In genomic region chr17:29261603-29262258, GRCm38 (mm10) we compare ENCODE assay signal across 9 mouse cellular contexts. TPM values are rescaled to one million over a fixed set of nuclear protein-coding genes. Genes with fewer than 3 reads are reported as not detected.
DNase-seq lines count a peak whose midpoint lies in the region; ATAC-seq and TF ChIP-seq lines count a peak whose summit lies in the region.
"Had no signal": no experiment of that assay in that cellular context is flagged by ENCODE, and none has a peak within 500 bp of the region (broad histone marks: within the 10 kb centered on the region; RNA-seq: fewer than 3 reads in every experiment).

No protein-coding gene starts in this region.

- H3K4me2 ChIP-seq in hindbrain, embryonic 12.5 days (replicated peaks) = peak overlapping the region; percentile 66; the same call in 1 of the 2 replicates
- H3K4me2 ChIP-seq in hindbrain, embryonic 16.5 days (ENCODE audit: low read length) = no peak overlapping the region
- peak overlapping the region; percentile 74 for H3K4me2 ChIP-seq in intestine, embryonic 15.5 days (replicated peaks)

- H3ac ChIP-seq in C2C12 (ENCODE audit: control insufficient read depth, insufficient read length, low read depth) = peak overlapping the region; percentile 53

- no peak overlapping the region for H3K4me3 ChIP-seq in hindbrain, embryonic 12.5 days
- H3K4me3 ChIP-seq in hindbrain, embryonic 16.5 days (ENCODE audit: low read length) = no peak overlapping the region
- no peak overlapping the region for H3K4me3 ChIP-seq in C2C12 (ENCODE audit: insufficient read depth, poor library complexity, severe bottlenecking)
- H3K4me3 ChIP-seq in intestine, embryonic 15.5 days (replicated peaks) = no peak overlapping the region; the same call in 1 of the 2 replicates

- 93% methylated on average over 22 of the region's 22 CpGs for WGBS in hindbrain, embryonic 12.5 days
- 84% methylated on average over 22 of the region's 22 CpGs for WGBS in hindbrain, embryonic 16.5 days
- 85% methylated on average over 22 of the region's 22 CpGs for WGBS in intestine, embryonic 15.5 days

- peaks cover 46% of the 10 kb centered on the region for H3K79me3 ChIP-seq in C2C12 (ENCODE audit: low read depth)

- H3K9ac ChIP-seq in hindbrain, embryonic 12.5 days = no peak overlapping the region
- H3K9ac ChIP-seq in hindbrain, embryonic 16.5 days (ENCODE audit: low read depth, low read length) = no peak overlapping the region
- 0 out of 2 replicates have a peak overlapping the region, but pooled peaks have one; percentile 11 for H3K9ac ChIP-seq in intestine, embryonic 15.5 days

- DNase-seq in A20 (ENCODE audit: low read depth, low spot score) = peak; percentile 58
- no peak for DNase-seq in layer of hippocampus, adult 18-20 months (ENCODE audit: low spot score in 2 of 2)
- no peak for DNase-seq in adrenal gland, adult 2 months
- DNase-seq: cerebellum, adult 11 months; kidney, postnatal 10 days had no signal

- H3K9me3 ChIP-seq in hindbrain, embryonic 12.5 days (replicated peaks) = no peaks in the 10 kb centered on the region
- no peaks in the 10 kb centered on the region for H3K9me3 ChIP-seq in hindbrain, embryonic 16.5 days (ENCODE audit: control insufficient read depth, low read length)
- H3K9me3 ChIP-seq in intestine, embryonic 15.5 days = no peaks in the 10 kb centered on the region

- H3K79me2 ChIP-seq in C2C12 (ENCODE audit: control insufficient read depth, insufficient read depth) = peaks cover 66% of the 10 kb centered on the region

- peaks cover 27% of the 10 kb centered on the region for H3K4me1 ChIP-seq in hindbrain, embryonic 12.5 days
- peaks cover 18% of the 10 kb centered on the region for H3K4me1 ChIP-seq in hindbrain, embryonic 16.5 days (ENCODE audit: control insufficient read depth, insufficient read depth, low read depth, low read length)
- peaks cover 37% of the 10 kb centered on the region for H3K4me1 ChIP-seq in intestine, embryonic 15.5 days (replicated peaks)

- no peaks in the 10 kb centered on the region for H3K27me3 ChIP-seq in hindbrain, embryonic 12.5 days
- H3K27me3 ChIP-seq in hindbrain, embryonic 16.5 days (replicated peaks; ENCODE audit: control insufficient read depth, insufficient read depth, low read length) = no peaks in the 10 kb centered on the region
- no peaks in the 10 kb centered on the region for H3K27me3 ChIP-seq in C2C12 (ENCODE audit: control insufficient read depth, insufficient read depth, insufficient read length)
- H3K27me3 ChIP-seq in intestine, embryonic 15.5 days (replicated peaks) = no peaks in the 10 kb centered on the region

- no peak overlapping the region for H3K27ac ChIP-seq in hindbrain, embryonic 12.5 days
- no peak overlapping the region for H3K27ac ChIP-seq in hindbrain, embryonic 16.5 days (ENCODE audit: low read depth, low read length)
- peak overlapping the region; percentile 17; the same call in 1 of the 2 replicates for H3K27ac ChIP-seq in intestine, embryonic 15.5 days

- peaks cover 34% of the 10 kb centered on the region for H3K36me3 ChIP-seq in hindbrain, embryonic 12.5 days
- peaks cover 15% of the 10 kb centered on the region for H3K36me3 ChIP-seq in hindbrain, embryonic 16.5 days (ENCODE audit: control insufficient read depth, insufficient read depth, low read length)
- peaks cover 22% of the 10 kb centered on the region for H3K36me3 ChIP-seq in C2C12 (ENCODE audit: control insufficient read depth, insufficient read depth)
- H3K36me3 ChIP-seq in intestine, embryonic 15.5 days = peaks cover 20% of the 10 kb centered on the region

- no peak for TF ChIP-seq CTCF in C2C12 (IDR thresholded peaks at IDR 0.05; ENCODE audit: control insufficient read depth, insufficient read depth, insufficient read length)

- no peak for ATAC-seq in hindbrain, embryonic 12.5 days (ENCODE audit: low FRiP score)
- no peak for ATAC-seq in hindbrain, embryonic 16.5 days
- no peak for ATAC-seq in intestine, embryonic 15.5 days

TF ChIP-seq in C2C12, 6 proteins besides CTCF, POLR2A, EP300 and RAD21:
- TF ChIP-seq CEBPB (IDR thresholded peaks at IDR 0.05; ENCODE audit: low read depth) = no peak
- no peak for TF ChIP-seq MYOG (IDR thresholded peaks at IDR 0.05; ENCODE audit: control insufficient read depth, extremely low read depth, insufficient read length)
- TF ChIP-seq FOSL1 (IDR thresholded peaks at IDR 0.05; ENCODE audit: insufficient read depth, low read length, poor library complexity, severe bottlenecking) = no peak
- no peak for TF ChIP-seq MYOD1 (IDR thresholded peaks at IDR 0.05; ENCODE audit: control insufficient read depth, insufficient read length, low read depth)
- no peak for TF ChIP-seq MAX (IDR thresholded peaks at IDR 0.05)
- no peak for TF ChIP-seq USF1 (IDR thresholded peaks at IDR 0.05; ENCODE audit: low read depth)

RNA-seq across cellular contexts. Expression of gene Ppil1, which starts 2.3 kb away (rescaled TPM):
- polyA plus RNA-seq in hindbrain, embryonic 12.5 days (2016; fragmentation: Nextera tagmentation; extraction: Ambion mirVana) = 102 and 105 TPM in 2 replicates
- polyA plus RNA-seq in hindbrain, embryonic 16.5 days (2015; fragmentation: Nextera tagmentation; extraction: Ambion mirVana) = 105 and 113 TPM in 2 replicates
- polyA plus RNA-seq in C2C12 (2012; fragmentation: generic; extraction: Trizol) = 77.7 TPM
- 154 and 157 TPM in 2 replicates for polyA plus RNA-seq in intestine, embryonic 15.5 days (2015; fragmentation: Nextera tagmentation; extraction: Ambion mirVana)
- 10 to 100 TPM; 16.2 to 18.4 TPM for total RNA-seq in layer of hippocampus, adult 18-20 months (2021)
- 10 to 100 TPM; 19.7 to 28.0 TPM for total RNA-seq in adrenal gland, adult 2 months (2021)
- polyA plus RNA-seq in adrenal gland, adult 2 months (2012; rRNA removed) = 24.6 and 26.2 TPM in 2 replicates

RNA-seq across cellular contexts. Expression of gene BC004004, which starts 6.9 kb away (rescaled TPM):
- 72.5 and 76.9 TPM in 2 replicates for polyA plus RNA-seq in hindbrain, embryonic 12.5 days (2016; fragmentation: Nextera tagmentation; extraction: Ambion mirVana)
- polyA plus RNA-seq in hindbrain, embryonic 16.5 days (2015; fragmentation: Nextera tagmentation; extraction: Ambion mirVana) = 118 and 123 TPM in 2 replicates
- polyA plus RNA-seq in C2C12 (2012; fragmentation: generic; extraction: Trizol) = 59.4 TPM
- polyA plus RNA-seq in intestine, embryonic 15.5 days (2015; fragmentation: Nextera tagmentation; extraction: Ambion mirVana) = 78.3 and 83.5 TPM in 2 replicates
- total RNA-seq in layer of hippocampus, adult 18-20 months (2021) = 10 to 100 TPM; 84.9 to 94.4 TPM
- total RNA-seq in adrenal gland, adult 2 months (2021) = 100 to 1,000 TPM; 146 to 151 TPM
- 49.7 and 54.1 TPM in 2 replicates for polyA plus RNA-seq in adrenal gland, adult 2 months (2012; rRNA removed)

RNA-seq across cellular contexts. Expression of gene Cpne5, which starts 23.8 kb away (rescaled TPM):
- polyA plus RNA-seq in hindbrain, embryonic 12.5 days (2016; fragmentation: Nextera tagmentation; extraction: Ambion mirVana) = 6.0 and 6.1 TPM in 2 replicates
- polyA plus RNA-seq in hindbrain, embryonic 16.5 days (2015; fragmentation: Nextera tagmentation; extraction: Ambion mirVana) = 48.1 and 51.2 TPM in 2 replicates
- polyA plus RNA-seq in C2C12 (2012; fragmentation: generic; extraction: Trizol) = 0.16 TPM
- 7.5 and 8.3 TPM in 2 replicates for polyA plus RNA-seq in intestine, embryonic 15.5 days (2015; fragmentation: Nextera tagmentation; extraction: Ambion mirVana)
- 10 to 100 TPM; 37.5 to 37.8 TPM for total RNA-seq in layer of hippocampus, adult 18-20 months (2021)
- total RNA-seq in adrenal gland, adult 2 months (2021) = under 1 TPM; 0.38 to 0.75 TPM
- 1.4 and 1.7 TPM in 2 replicates for polyA plus RNA-seq in adrenal gland, adult 2 months (2012; rRNA removed)

RNA-seq across cellular contexts. Expression of gene Pi16, which starts 55.7 kb away (rescaled TPM):
- 0.97 and 1.2 TPM in 2 replicates for polyA plus RNA-seq in hindbrain, embryonic 12.5 days (2016; fragmentation: Nextera tagmentation; extraction: Ambion mirVana)
- polyA plus RNA-seq in hindbrain, embryonic 16.5 days (2015; fragmentation: Nextera tagmentation; extraction: Ambion mirVana) = 2.0 and 2.4 TPM in 2 replicates
- 0.55 TPM for polyA plus RNA-seq in C2C12 (2012; fragmentation: generic; extraction: Trizol)
- 0.72 and 0.98 TPM in 2 replicates for polyA plus RNA-seq in intestine, embryonic 15.5 days (2015; fragmentation: Nextera tagmentation; extraction: Ambion mirVana)
- 1 to 10 TPM in 1 of 2 experiments, under 1 TPM in 1; 0.92 to 1.3 TPM for total RNA-seq in layer of hippocampus, adult 18-20 months (2021)
- 10 to 100 TPM; 23.1 to 35.5 TPM for total RNA-seq in adrenal gland, adult 2 months (2021)
- 21.5 and 29.9 TPM in 2 replicates for polyA plus RNA-seq in adrenal gland, adult 2 months (2012; rRNA removed)
